Mouse (Mus musculus): ENCODE measurements around the gene Sesn1.

DNA sequence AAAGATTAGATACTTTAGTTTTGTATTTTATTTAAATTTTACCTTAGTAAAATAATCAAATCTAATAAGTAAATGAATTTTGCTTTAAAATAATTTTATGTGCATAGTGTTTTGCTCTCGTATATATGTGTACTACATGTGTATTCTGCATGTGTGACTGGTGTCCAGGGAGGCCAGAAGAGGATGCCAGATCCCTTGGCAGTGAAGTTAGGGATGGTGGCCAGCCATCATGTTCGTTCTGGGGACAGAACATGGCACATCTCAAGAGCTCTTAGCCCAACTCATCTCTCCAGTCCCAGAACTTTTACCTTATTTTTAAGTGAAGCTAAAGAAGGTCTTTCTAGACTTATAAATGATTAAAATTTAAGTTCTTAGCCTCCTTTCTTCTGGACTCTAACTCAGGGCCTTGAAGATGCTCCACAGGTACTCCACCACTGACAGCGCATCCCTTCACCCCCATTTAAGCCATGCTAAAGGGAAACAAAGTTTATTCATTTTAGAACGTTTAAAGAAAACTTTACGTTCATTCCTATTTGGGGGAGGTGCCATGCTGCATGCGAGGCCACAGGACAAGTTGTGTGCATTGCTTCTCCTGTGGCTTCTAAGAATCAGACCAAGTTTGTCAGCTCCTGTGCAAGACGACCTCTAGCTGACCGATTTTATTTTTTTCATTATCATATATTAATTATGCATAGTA is 8.4 kb downstream of the Sesn1 start:
- no peak for TF ChIP-seq GATA1 (IDR thresholded peaks at IDR 0.05; ENCODE audit: borderline replicate concordance, low read length)
- TF ChIP-seq FLI1 (IDR thresholded peaks at IDR 0.05; ENCODE audit: low read length), result no peak
